In genomic region chr12:36214389-36215148, GRCm38 (mm10) we compare ENCODE assay signal across 16 mouse cellular contexts. TPM values are rescaled to one million over a fixed set of nuclear protein-coding genes. Genes with fewer than 3 reads are reported as not detected.
DNase-seq lines count a peak whose midpoint lies in the region; ATAC-seq and TF ChIP-seq lines count a peak whose summit lies in the region.
"Had no signal": no experiment of that assay in that cellular context is flagged by ENCODE, and none has a peak within 500 bp of the region (broad histone marks: within the 10 kb centered on the region; RNA-seq: fewer than 3 reads in every experiment).

No protein-coding gene starts in this region.

- H3K4me1 ChIP-seq in intestine, embryonic 16.5 days (ENCODE audit: control insufficient read depth, insufficient read depth, low read length), result 0 out of 2 replicates have a peak, but pooled peaks cover 2% of the 10 kb centered on the region
- no peaks in the 10 kb centered on the region for H3K4me1 ChIP-seq in intestine, postnatal 0 days (replicated peaks; ENCODE audit: control insufficient read depth, insufficient read depth, low read length)
- H3K4me1 ChIP-seq in G1E (ENCODE audit: insufficient read depth, low read depth, low read length), result peaks cover 2% of the 10 kb centered on the region; the same call in 1 of the 2 replicates
- peaks cover 8% of the 10 kb centered on the region; the same call in 1 of the 2 replicates for H3K4me1 ChIP-seq in hindbrain, embryonic 13.5 days (replicated peaks)

- H3K9ac ChIP-seq in intestine, embryonic 16.5 days (ENCODE audit: low read depth, low read length), result no peak overlapping the region
- no peak overlapping the region for H3K9ac ChIP-seq in intestine, postnatal 0 days (ENCODE audit: low read depth, low read length)
- no peak overlapping the region for H3K9ac ChIP-seq in hindbrain, embryonic 13.5 days
- H3K9ac ChIP-seq: liver, postnatal 0 days had no signal

- 49% methylated on average over 8 of the region's 8 CpGs for WGBS in intestine, embryonic 16.5 days
- WGBS in intestine, postnatal 0 days, result 44% methylated on average over 8 of the region's 8 CpGs
- WGBS in hindbrain, embryonic 13.5 days, result 49% methylated on average over 8 of the region's 8 CpGs

- no peak overlapping the region for H3K27ac ChIP-seq in intestine, embryonic 16.5 days (ENCODE audit: low read length)
- H3K27ac ChIP-seq in intestine, postnatal 0 days (ENCODE audit: low read depth, low read length), result no peak overlapping the region
- no peak overlapping the region for H3K27ac ChIP-seq in hindbrain, embryonic 13.5 days
- H3K27ac ChIP-seq: limb, embryonic 10.5 days had no signal

- no peak for TF ChIP-seq CTCF in intestine, postnatal 0 days (IDR thresholded peaks at IDR 0.05; ENCODE audit: low read depth)
- no peak for TF ChIP-seq CTCF in G1E (IDR thresholded peaks at IDR 0.05; ENCODE audit: low read depth, low read length)

- H3K4me3 ChIP-seq in intestine, embryonic 16.5 days (ENCODE audit: low read length), result no peak overlapping the region
- H3K4me3 ChIP-seq in intestine, postnatal 0 days (ENCODE audit: low read depth, low read length), result no peak overlapping the region
- H3K4me3 ChIP-seq in G1E (ENCODE audit: low read depth, low read length), result no peak overlapping the region
- H3K4me3 ChIP-seq in hindbrain, embryonic 13.5 days, result no peak overlapping the region
- H3K4me3 ChIP-seq: limb, embryonic 10.5 days had no signal

- DNase-seq in G1E (ENCODE audit: low spot score), result no peak
- no peak for DNase-seq in adrenal gland, postnatal 4 days (ENCODE audit: low spot score in 2 of 2)
- DNase-seq in left cerebral cortex, postnatal 36 days (ENCODE audit: low spot score in 2 of 2), result no peak
- no peak for DNase-seq in layer of hippocampus, postnatal 10 days (ENCODE audit: low spot score in 2 of 2)

- H3K4me2 ChIP-seq in intestine, embryonic 16.5 days (ENCODE audit: low read depth, low read length), result no peak overlapping the region
- no peak overlapping the region for H3K4me2 ChIP-seq in intestine, postnatal 0 days (replicated peaks; ENCODE audit: low read depth)
- no peak overlapping the region for H3K4me2 ChIP-seq in hindbrain, embryonic 13.5 days
- H3K4me2 ChIP-seq: heart, embryonic 11.5 days had no signal

- intact Hi-C loops in left cerebral cortex, postnatal 36 days (cut with DNase I), result loop anchor here (1.0 to 10.0 kb wide), 3 partner anchors 320 to 490 kb away; no protein-coding TSS in a partner anchor

- no peaks in the 10 kb centered on the region for H3K27me3 ChIP-seq in intestine, embryonic 16.5 days (replicated peaks; ENCODE audit: control insufficient read depth, insufficient read depth, low read length)
- H3K27me3 ChIP-seq in intestine, postnatal 0 days (replicated peaks; ENCODE audit: control insufficient read depth, insufficient read depth, low read length), result no peaks in the 10 kb centered on the region
- no peaks in the 10 kb centered on the region; the same call in 1 of the 2 replicates for H3K27me3 ChIP-seq in G1E (ENCODE audit: insufficient read depth, low read length)
- no peaks in the 10 kb centered on the region for H3K27me3 ChIP-seq in hindbrain, embryonic 13.5 days

- H3K9me3 ChIP-seq in intestine, embryonic 16.5 days (ENCODE audit: control insufficient read depth, low read length), result no peaks in the 10 kb centered on the region
- H3K9me3 ChIP-seq in intestine, postnatal 0 days (ENCODE audit: control insufficient read depth), result no peaks in the 10 kb centered on the region
- no peaks in the 10 kb centered on the region for H3K9me3 ChIP-seq in G1E (replicated peaks)
- H3K9me3 ChIP-seq in hindbrain, embryonic 13.5 days, result no peaks in the 10 kb centered on the region
- H3K9me3 ChIP-seq: limb, embryonic 10.5 days had no signal

- 0 out of 2 replicates have a peak, but pooled peaks have one; percentile 38 for ATAC-seq in intestine, embryonic 16.5 days
- no peak for ATAC-seq in intestine, postnatal 0 days
- 0 out of 2 replicates have a peak, but pooled peaks have one; percentile 35 for ATAC-seq in G1E (ENCODE audit: extremely low read depth, insufficient number of reproducible peaks, low FRiP score, poor library complexity, severe bottlenecking)
- ATAC-seq in hindbrain, embryonic 13.5 days (ENCODE audit: low FRiP score), result 0 out of 2 replicates have a peak, but pooled peaks have one; percentile 50
- peak; percentile 54; the same call in 1 of the 2 replicates for ATAC-seq in monocyte, adult 5-6 weeks (replicated peaks; ENCODE audit: insufficient number of reproducible peaks, low FRiP score, low TSS enrichment, poor library complexity, severe bottlenecking)
- ATAC-seq: liver, postnatal 0 days had no signal

- no peaks in the 10 kb centered on the region for H3K36me3 ChIP-seq in intestine, embryonic 16.5 days (ENCODE audit: control insufficient read depth, insufficient read depth, low read length)
- no peaks in the 10 kb centered on the region for H3K36me3 ChIP-seq in intestine, postnatal 0 days (ENCODE audit: control insufficient read depth, insufficient read depth)
- no peaks in the 10 kb centered on the region for H3K36me3 ChIP-seq in G1E (replicated peaks)
- no peaks in the 10 kb centered on the region for H3K36me3 ChIP-seq in hindbrain, embryonic 13.5 days
- H3K36me3 ChIP-seq: limb, embryonic 10.5 days had no signal

RNA-seq across cellular contexts. Expression of gene Lrrc72, which starts 38.6 kb away (rescaled TPM):
- polyA plus RNA-seq in intestine, embryonic 16.5 days (2015; fragmentation: Nextera tagmentation; extraction: Ambion mirVana), result not detected in 2 replicates
- not detected in 2 replicates for polyA plus RNA-seq in intestine, postnatal 0 days (2015; fragmentation: Nextera tagmentation; extraction: Ambion mirVana)
- total RNA-seq in G1E (2014; fragmentation: Nextera tagmentation) (not detected in 2 replicates), G1E (2017) (0.35 TPM in 1 of 2 replicates, not detected in the other)
- not detected in 2 replicates for polyA plus RNA-seq in G1E (2012)
- not detected in 2 replicates for polyA plus RNA-seq in hindbrain, embryonic 13.5 days (2015; fragmentation: Nextera tagmentation; extraction: Ambion mirVana)
- total RNA-seq in monocyte, adult 5-6 weeks (2017), result not detected in 3 replicates
- total RNA-seq in adrenal gland, postnatal 4 days (2021), result not detected
- not detected for total RNA-seq in left cerebral cortex, postnatal 36 days (2021)
- not detected for total RNA-seq in layer of hippocampus, postnatal 10 days (2021)
- polyA plus RNA-seq: brain, embryonic 14.5 days; CD4-positive, CD25-positive, alpha-beta regulatory T cell, adult 4 months; frontal cortex, adult 2 months; heart, embryonic 11.5 days; intestine, embryonic 14.5 days; large intestine, adult 2 months; limb, embryonic 10.5 days; liver, postnatal 0 days had no signal

RNA-seq across cellular contexts. Expression of gene Bzw2, which starts 56.7 kb away (rescaled TPM):
- polyA plus RNA-seq in intestine, embryonic 16.5 days (2015; fragmentation: Nextera tagmentation; extraction: Ambion mirVana), result 153 and 180 TPM in 2 replicates
- 71.9 and 75.3 TPM in 2 replicates for polyA plus RNA-seq in intestine, postnatal 0 days (2015; fragmentation: Nextera tagmentation; extraction: Ambion mirVana)
- total RNA-seq in G1E (2014; fragmentation: Nextera tagmentation), result 134 and 138 TPM in 2 replicates
- total RNA-seq in G1E (2017), result 129 and 140 TPM in 2 replicates
- polyA plus RNA-seq in G1E (2012), result 17.6 and 23.8 TPM in 2 replicates
- polyA plus RNA-seq in hindbrain, embryonic 13.5 days (2015; fragmentation: Nextera tagmentation; extraction: Ambion mirVana), result 425 and 457 TPM in 2 replicates
- total RNA-seq in monocyte, adult 5-6 weeks (2017), result 22.1 to 32.7 TPM (median 24.8 TPM) in 3 replicates
- total RNA-seq in adrenal gland, postnatal 4 days (2021), result 10 to 100 TPM; 51.0 to 61.0 TPM
- total RNA-seq in left cerebral cortex, postnatal 36 days (2021), result 10 to 100 TPM; 48.7 to 49.1 TPM
- total RNA-seq in layer of hippocampus, postnatal 10 days (2021), result 100 to 1,000 TPM; 140 to 147 TPM

RNA-seq across cellular contexts. Expression of gene Ankmy2, which starts 57.7 kb away (rescaled TPM):
- 36.6 and 37.0 TPM in 2 replicates for polyA plus RNA-seq in intestine, embryonic 16.5 days (2015; fragmentation: Nextera tagmentation; extraction: Ambion mirVana)
- 25.8 and 26.6 TPM in 2 replicates for polyA plus RNA-seq in intestine, postnatal 0 days (2015; fragmentation: Nextera tagmentation; extraction: Ambion mirVana)
- total RNA-seq in G1E (2014; fragmentation: Nextera tagmentation) (41.8 and 49.1 TPM in 2 replicates), G1E (2017) (44.1 and 49.6 TPM in 2 replicates)
- polyA plus RNA-seq in G1E (2012), result 2.5 and 2.7 TPM in 2 replicates
- 60.3 and 63.8 TPM in 2 replicates for polyA plus RNA-seq in hindbrain, embryonic 13.5 days (2015; fragmentation: Nextera tagmentation; extraction: Ambion mirVana)
- total RNA-seq in monocyte, adult 5-6 weeks (2017), result 21.5 to 27.7 TPM (median 27.3 TPM) in 3 replicates
- total RNA-seq in adrenal gland, postnatal 4 days (2021), result 10 to 100 TPM; 44.6 to 45.5 TPM
- 10 to 100 TPM; 50.3 to 54.1 TPM for total RNA-seq in left cerebral cortex, postnatal 36 days (2021)
- 10 to 100 TPM; 53.7 to 55.5 TPM for total RNA-seq in layer of hippocampus, postnatal 10 days (2021)
